Mouse (Mus musculus) MEL (cell line): Measurements from ENCODE around the gene Tctn3.

Source experiments
- BHLHE40 ChIP-seq: IDR thresholded peaks from 2 replicates; pipeline ENCODE4 v1.6.1; 2012; ENCODE audit warnings: low read depth, mild to moderate bottlenecking, inconsistent platforms, low read length, improper control_type of control experiment, borderline replicate concordance
- CTCF ChIP-seq, 3 experiments: IDR thresholded peaks in 2 of 3; conservative IDR thresholded peaks in 1 of 3; 2 replicates each; pipeline ENCODE4 v1.5.1; 2011 to 2012; ENCODE audit warnings: low read length in 3 of 3, low read depth in 2 of 3, mild to moderate bottlenecking in 2 of 3, improper control_type of control experiment in 1 of 3, inconsistent platforms in 1 of 3, mixed read lengths in 1 of 3, moderate library complexity in 1 of 3; ENCODE audit not compliant: control insufficient read depth in 1 of 3, insufficient read depth in 1 of 3, poor library complexity in 1 of 3, severe bottlenecking in 1 of 3
- EP300 ChIP-seq, 2 experiments: IDR thresholded peaks; 2 replicates each; pipeline ENCODE4 v1.6.1; 2011; ENCODE audit warnings: improper control_type of control experiment in 2 of 2, low read length in 2 of 2, low read depth in 1 of 2, mild to moderate bottlenecking in 1 of 2
- HCFC1 ChIP-seq: IDR thresholded peaks from 2 replicates; pipeline ENCODE4 v1.6.1; 2012; ENCODE audit warnings: low read depth, mild to moderate bottlenecking, inconsistent platforms, low read length, improper control_type of control experiment, moderate library complexity
- MAFK ChIP-seq: IDR thresholded peaks from 2 replicates; pipeline ENCODE4 v1.6.1; 2011; ENCODE audit warnings: low read depth, mild to moderate bottlenecking, low read length, improper control_type of control experiment, borderline replicate concordance
- POLR2A ChIP-seq, 2 experiments: IDR thresholded peaks; 2 replicates each; pipeline ENCODE4 v1.6.1; 2011 to 2012; ENCODE audit warnings: low read length in 2 of 2, mild to moderate bottlenecking in 2 of 2, control low read depth in 1 of 2, improper control_type of control experiment in 1 of 2, low read depth in 1 of 2, moderate library complexity in 1 of 2; ENCODE audit not compliant: control insufficient read depth in 1 of 2, insufficient read depth in 1 of 2, poor library complexity in 1 of 2
- USF1 ChIP-seq: IDR thresholded peaks from 2 replicates; pipeline ENCODE4 v1.6.1; 2014; ENCODE audit warnings: low read depth, mild to moderate bottlenecking, inconsistent platforms, low read length, improper control_type of control experiment, moderate library complexity

- no peak for TF ChIP-seq HCFC1
- no peak for TF ChIP-seq BHLHE40
- no peak for TF ChIP-seq CTCF (IDR thresholded peaks at IDR 0.05 in 2 of 3, conservative IDR thresholded peaks at IDR 0.05 in 1 of 3; ENCODE audit: control insufficient read depth in 1 of 3, insufficient read depth in 1 of 3, low read depth in 2 of 3, low read length in 3 of 3, poor library complexity in 1 of 3, severe bottlenecking in 1 of 3)
- TF ChIP-seq USF1, result no peak
- no peak for TF ChIP-seq MAFK
- no peak for TF ChIP-seq POLR2A (IDR thresholded peaks at IDR 0.05; ENCODE audit: control insufficient read depth in 1 of 2, insufficient read depth in 1 of 2, low read depth in 1 of 2, low read length in 2 of 2, poor library complexity in 1 of 2)
- TF ChIP-seq EP300 (IDR thresholded peaks at IDR 0.05; ENCODE audit: low read depth in 1 of 2, low read length in 2 of 2), result no peak
Observed at GRCm38 (mm10) chr19:40640799-40641198, 28.8 kb upstream of the Tctn3 start.
